Mouse (Mus musculus) layer of hippocampus, adult 9-10 months (tissue): ENCODE results near the gene Timeless.

ENCODE experiments used
- DNase-seq: peaks from one replicate; pipeline ENCODE4 v3.0.0; 2022; ENCODE audit warnings: low spot score

Timeless gene

GRCm38 (mm10) chr10:128297221-128297620 lies 65.4 kb downstream of the Timeless start:
- DNase-seq, result no peak

DNA sequence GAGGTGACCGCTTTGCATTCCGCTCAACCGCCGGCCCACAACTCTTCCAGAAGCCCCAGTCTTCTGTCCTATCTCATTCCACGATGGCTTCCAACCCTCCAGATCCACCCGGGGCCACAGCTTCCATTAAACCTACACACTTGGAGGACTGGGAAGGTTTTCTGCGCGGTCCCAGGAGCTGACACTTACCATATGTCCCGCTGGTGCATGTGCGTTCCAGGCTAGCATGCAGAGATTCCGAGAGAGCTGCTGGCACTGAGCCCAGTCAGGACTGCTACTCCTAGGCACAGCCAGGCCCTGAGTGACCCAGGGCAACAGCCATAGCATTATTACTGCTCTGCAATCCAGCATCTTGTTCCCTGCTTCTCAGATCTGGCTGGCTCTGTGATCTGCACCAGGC lies 65.8 kb downstream of the Timeless start:
- no peak for DNase-seq

GRCm38 (mm10) chr10:128298243-128298642 lies 66.4 kb downstream of the Timeless start:
- no peak for DNase-seq

DNA sequence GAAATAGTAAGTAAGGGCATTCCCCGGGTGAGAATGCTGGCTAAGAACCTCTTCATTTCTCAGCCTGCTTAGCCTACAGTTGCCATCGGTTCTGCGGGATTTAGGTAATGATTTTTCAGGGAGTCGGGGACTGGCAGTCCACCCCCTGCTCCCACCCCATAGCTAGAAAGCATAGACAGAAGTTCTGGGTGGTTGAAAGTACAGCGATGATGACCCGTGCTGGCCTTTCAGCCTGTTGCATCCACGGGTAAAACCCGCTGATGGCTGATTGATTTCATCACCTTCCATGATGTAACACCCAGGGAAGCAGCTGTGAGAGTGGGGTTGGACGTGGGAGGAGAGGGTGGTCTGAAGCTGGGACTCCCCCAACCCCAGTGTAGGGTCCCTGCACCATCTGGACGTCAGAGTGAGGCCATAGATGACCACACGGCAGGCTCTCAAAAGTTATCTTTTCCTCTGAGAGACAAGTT lies 66.9 kb downstream of the Timeless start, which contains the start of gene Il23a:
Gene Il23a (minus strand): TSS at position 51 of the 470 bp plus-strand sequence.
- no peak for DNase-seq

GRCm38 (mm10) chr10:128302357-128302756 lies 70.5 kb downstream of the Timeless start:
- no peak for DNase-seq
